Mouse (Mus musculus) kidney, adult 2 months (tissue): ENCODE measurements around the gene Bmpr1a.

Source experiments
- CTCF ChIP-seq: fragments of 200-500 bp; conservative IDR thresholded peaks from 2 replicates; pipeline ENCODE4 v1.5.1; 2011; ENCODE audit warnings: low read depth, mild to moderate bottlenecking, control low read depth, low read length, moderate library complexity, mixed read lengths; ENCODE audit not compliant: insufficient read depth, insufficient read length
- POLR2A ChIP-seq: fragments of 200-500 bp; IDR thresholded peaks from one replicate; pipeline ENCODE4 v1.6.1; 2011; ENCODE audit warnings: low read depth, low read length, control low read depth

- TF ChIP-seq CTCF (no peak), POLR2A (no peak)
Observed at GRCm38 (mm10) chr14:34400021-34400420, 103.1 kb downstream of the Bmpr1a start.
